Mouse (Mus musculus) embryonic facial prominence, embryonic 12.5 days (tissue): ENCODE results near the gene E2f3. TPM values are rescaled to one million over a fixed set of nuclear protein-coding genes. Genes with fewer than 3 reads are reported as not detected.
A peak's percentile ranks its signal among the peaks of the same experiment; 100 is the strongest.

Experiments
- ATAC-seq: fragments of 200-750 bp; cut with Nextera tagmentation; 2 replicates; pipeline ENCODE4 v1.8.0; 2017; ENCODE audit not compliant: insufficient number of reproducible peaks, insufficient read depth, low FRiP score, low TSS enrichment
- H3K27ac ChIP-seq: fragments of 300-500 bp; sonication (generic); 2 replicates; pipeline ENCODE4 v1.5.1; 2016; ENCODE audit warnings: mild to moderate bottlenecking
- H3K27me3 ChIP-seq: fragments of 300-500 bp; sonication (generic); 2 replicates; pipeline ENCODE4 v1.6.1; 2016; ENCODE audit warnings: mild to moderate bottlenecking, moderate library complexity
- H3K36me3 ChIP-seq: fragments of 300-500 bp; sonication (generic); 2 replicates; pipeline ENCODE4 v1.6.1; 2016; ENCODE audit warnings: mild to moderate bottlenecking
- H3K4me1 ChIP-seq: fragments of 300-500 bp; sonication (generic); 2 replicates; pipeline ENCODE4 v1.6.1; 2016
- H3K4me2 ChIP-seq: fragments of 300-500 bp; sonication (generic); replicated peaks from 2 replicates; pipeline ENCODE4 v1.6.1; 2016; ENCODE audit warnings: mild to moderate bottlenecking, moderate library complexity
- H3K4me3 ChIP-seq: fragments of 300-500 bp; sonication (generic); 2 replicates; pipeline ENCODE4 v1.5.1; 2016; ENCODE audit warnings: mild to moderate bottlenecking
- H3K9ac ChIP-seq: fragments of 300-500 bp; sonication (generic); 2 replicates; pipeline ENCODE4 v1.6.1; 2016; ENCODE audit warnings: mild to moderate bottlenecking, moderate library complexity
- H3K9me3 ChIP-seq: fragments of 300-500 bp; sonication (generic); 2 replicates; pipeline ENCODE4 v1.6.1; 2016; ENCODE audit warnings: mild to moderate bottlenecking, moderate library complexity
- WGBS: fragments of 180-500 bp; shearing (Covaris S2); methylation state at CpG from one replicate; pipeline ENCODE4 v1.1.7; 2016; 5-methylcytosine and 5-hydroxymethylcytosine counted together
- polyA plus RNA-seq: library from polyadenylated mRNA; unstranded; fragments of >200 nt; fragmentation: Nextera tagmentation; extraction: Ambion mirVana; gene quantifications from 2 replicates; pipeline ENCODE4 v1.2.1, GENCODE M21; 2016

E2f3 gene
- polyA plus RNA-seq, 1 experiment from 2014 or later = 18.9 TPM

GRCm38 (mm10) chr13:29913061-29913460, 72.8 kb downstream of the E2f3 start:
- Histone ChIP-seq H3K4me2 (no peak overlapping the region), H3K27ac (no peak overlapping the region), H3K9me3 (no peaks in the 10 kb centered on the region), H3K9ac (no peak overlapping the region), H3K27me3 (no peaks in the 10 kb centered on the region), H3K36me3 (peaks cover 59% of the 10 kb centered on the region), H3K4me3 (no peak overlapping the region), H3K4me1 (peaks cover 16% of the 10 kb centered on the region)
- 38% methylated on average over 10 of the region's 10 CpGs for WGBS
- ATAC-seq = no peak

- H3K4me3 ChIP-seq = no peak overlapping the region
- WGBS = 91% methylated on average over 8 of the region's 8 CpGs
- peaks cover 16% of the 10 kb centered on the region for H3K4me1 ChIP-seq
- H3K9me3 ChIP-seq = no peaks in the 10 kb centered on the region
- H3K27me3 ChIP-seq = no peaks in the 10 kb centered on the region
- no peak overlapping the region for H3K27ac ChIP-seq
- ATAC-seq = no peak
- H3K4me2 ChIP-seq = no peak overlapping the region
- peaks cover 62% of the 10 kb centered on the region for H3K36me3 ChIP-seq
- no peak overlapping the region for H3K9ac ChIP-seq
These were observed 73.6 kb downstream of the E2f3 start for GRCm38 (mm10) chr13:29912251-29912650.

GRCm38 (mm10) chr13:29911141-29911540, 74.7 kb downstream of the E2f3 start:
- H3K9ac ChIP-seq = no peak overlapping the region
- peaks cover 16% of the 10 kb centered on the region for H3K4me1 ChIP-seq
- H3K4me3 ChIP-seq = no peak overlapping the region
- H3K9me3 ChIP-seq = no peaks in the 10 kb centered on the region
- H3K27ac ChIP-seq = no peak overlapping the region
- H3K36me3 ChIP-seq = peaks cover 66% of the 10 kb centered on the region
- ATAC-seq = no peak
- H3K27me3 ChIP-seq = no peaks in the 10 kb centered on the region
- no peak overlapping the region for H3K4me2 ChIP-seq
- WGBS = 95% methylated on average over 3 of the region's 3 CpGs

- Histone ChIP-seq H3K36me3 (peaks cover 76% of the 10 kb centered on the region), H3K9ac (no peak overlapping the region), H3K4me1 (peaks cover 1% of the 10 kb centered on the region), H3K4me2 (no peak overlapping the region), H3K27me3 (no peaks in the 10 kb centered on the region), H3K9me3 (peaks cover 9% of the 10 kb centered on the region), H3K4me3 (no peak overlapping the region), H3K27ac (no peak overlapping the region)
- ATAC-seq = no peak
- WGBS = 98% methylated on average over 9 of the region's 9 CpGs
These were observed 77.4 kb downstream of the E2f3 start for GRCm38 (mm10) chr13:29908431-29908830.

DNA sequence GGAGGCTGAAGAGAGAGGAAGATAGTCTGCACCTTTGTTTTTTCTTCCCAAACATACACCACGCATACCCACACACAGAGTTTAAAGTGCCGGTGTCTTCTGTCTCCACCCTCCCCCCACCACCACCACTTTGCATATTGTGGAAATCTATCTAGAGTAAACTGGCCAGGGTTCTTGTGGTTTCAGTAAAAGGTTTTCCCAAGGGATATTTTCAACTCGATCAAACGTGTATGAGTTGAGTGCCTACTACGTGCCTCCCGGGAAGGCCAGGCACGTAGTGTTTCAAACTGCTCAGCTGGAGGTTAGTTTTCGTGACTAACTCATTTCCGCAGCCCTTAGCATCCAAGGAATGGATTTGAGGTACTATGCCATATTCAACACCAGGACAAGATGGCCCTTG, 77.9 kb downstream of the E2f3 start:
- Histone ChIP-seq H3K27me3 (no peaks in the 10 kb centered on the region), H3K36me3 (peaks cover 78% of the 10 kb centered on the region), H3K27ac (no peak overlapping the region), H3K4me3 (no peak overlapping the region), H3K4me1 (no peaks in the 10 kb centered on the region), H3K9ac (no peak overlapping the region), H3K4me2 (no peak overlapping the region), H3K9me3 (peaks cover 9% of the 10 kb centered on the region)
- 0 out of 2 replicates have a peak, but pooled peaks have one; percentile 15 for ATAC-seq
- 93% methylated on average over 9 of the region's 9 CpGs for WGBS

DNA sequence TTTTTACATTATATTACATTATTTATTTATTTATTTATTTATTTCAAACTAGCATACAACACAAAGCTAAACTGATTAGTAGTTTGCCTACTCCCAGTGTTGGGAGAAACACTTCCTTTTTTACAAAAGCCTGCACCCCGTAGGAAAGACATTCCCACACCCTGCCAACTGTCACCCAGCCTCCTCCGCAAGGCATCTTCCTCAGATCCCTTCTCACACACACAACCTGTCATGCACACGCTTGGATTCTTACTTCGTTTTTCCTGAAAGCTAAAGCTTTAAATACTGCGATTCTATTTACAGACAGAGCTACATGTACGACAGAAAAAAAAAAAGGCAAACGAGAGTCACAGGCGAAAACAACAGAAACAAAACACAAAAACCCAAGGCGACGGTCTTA, 79.1 kb downstream of the E2f3 start:
- no peaks in the 10 kb centered on the region for H3K4me1 ChIP-seq
- H3K4me3 ChIP-seq = no peak overlapping the region
- no peaks in the 10 kb centered on the region for H3K27me3 ChIP-seq
- no peak overlapping the region for H3K4me2 ChIP-seq
- H3K9me3 ChIP-seq = peaks cover 9% of the 10 kb centered on the region
- WGBS = 95% methylated on average over 10 of the region's 10 CpGs
- H3K27ac ChIP-seq = no peak overlapping the region
- peaks cover 72% of the 10 kb centered on the region for H3K36me3 ChIP-seq
- no peak for ATAC-seq
- no peak overlapping the region for H3K9ac ChIP-seq

DNA sequence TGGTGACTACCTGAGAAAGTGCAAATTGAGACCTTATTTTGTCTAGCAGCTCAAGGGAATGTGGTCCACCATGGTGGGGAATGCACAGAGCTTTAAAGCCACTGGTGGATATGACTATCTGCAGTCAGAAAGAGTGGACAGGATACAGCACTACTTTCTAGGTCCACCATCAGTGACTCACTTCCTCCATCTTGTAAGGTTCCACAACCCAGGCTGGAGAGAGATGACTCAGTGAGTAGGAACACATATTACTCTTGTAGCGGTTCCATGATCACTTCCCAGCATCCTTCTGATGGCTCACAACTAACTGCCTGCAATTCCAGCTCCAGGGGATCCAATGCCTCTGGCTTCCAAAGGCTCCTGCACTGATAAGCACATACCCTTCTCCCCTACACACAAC, 82.5 kb downstream of the E2f3 start:
- no peaks in the 10 kb centered on the region for H3K27me3 ChIP-seq
- no peaks in the 10 kb centered on the region for H3K4me1 ChIP-seq
- ATAC-seq = no peak
- no peak overlapping the region for H3K4me2 ChIP-seq
- no peak overlapping the region for H3K9ac ChIP-seq
- H3K9me3 ChIP-seq = peaks cover 9% of the 10 kb centered on the region
- no peak overlapping the region for H3K4me3 ChIP-seq
- H3K27ac ChIP-seq = no peak overlapping the region
- peaks cover 40% of the 10 kb centered on the region for H3K36me3 ChIP-seq
- 97% methylated on average over 1 of the region's 1 CpGs for WGBS

DNA sequence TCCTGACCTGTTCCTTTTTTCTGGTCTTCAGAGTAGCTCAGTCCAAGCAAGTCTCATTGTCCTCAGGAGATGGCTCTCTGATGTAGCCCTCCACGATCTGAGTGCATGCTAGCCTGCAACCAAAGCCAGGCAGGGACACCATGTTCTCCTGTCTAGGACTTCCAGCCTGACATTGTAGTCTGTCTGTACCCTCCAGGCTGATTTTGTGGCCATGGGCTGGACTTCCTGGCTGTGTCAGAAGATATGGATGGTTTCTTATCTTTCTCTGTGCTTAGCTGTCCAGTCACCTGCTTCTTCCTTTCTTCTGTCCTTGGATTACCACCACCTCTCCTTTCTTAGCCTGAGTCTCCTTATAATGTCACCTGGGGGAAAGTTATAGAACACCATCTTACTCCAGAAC, 83.2 kb downstream of the E2f3 start:
- Histone ChIP-seq H3K4me3 (no peak overlapping the region), H3K27ac (no peak overlapping the region), H3K9ac (no peak overlapping the region), H3K4me2 (no peak overlapping the region), H3K9me3 (peaks cover 9% of the 10 kb centered on the region), H3K27me3 (no peaks in the 10 kb centered on the region), H3K36me3 (peaks cover 35% of the 10 kb centered on the region), H3K4me1 (no peaks in the 10 kb centered on the region)
- no peak for ATAC-seq
- WGBS = 90% methylated on average over 1 of the region's 1 CpGs

GRCm38 (mm10) chr13:29901641-29902040, 84.2 kb downstream of the E2f3 start:
- Histone ChIP-seq H3K36me3 (peaks cover 24% of the 10 kb centered on the region), H3K4me3 (no peak overlapping the region)

GRCm38 (mm10) chr13:29866780-29867179, 119.1 kb downstream of the E2f3 start:
- Histone ChIP-seq H3K4me1 (no peaks in the 10 kb centered on the region), H3K4me2 (no peak overlapping the region), H3K27me3 (no peaks in the 10 kb centered on the region), H3K9me3 (no peaks in the 10 kb centered on the region), H3K4me3 (no peak overlapping the region), H3K27ac (no peak overlapping the region), H3K36me3 (no peaks in the 10 kb centered on the region), H3K9ac (no peak overlapping the region)
- ATAC-seq = no peak
- WGBS = 96% methylated on average over 3 of the region's 3 CpGs

More at GRCm38 (mm10) chr13:29901641-29902040, 84.2 kb downstream of the E2f3 start:
- Histone ChIP-seq H3K4me2 (no peak overlapping the region), H3K4me1 (no peaks in the 10 kb centered on the region), H3K27ac (no peak overlapping the region), H3K9ac (no peak overlapping the region), H3K9me3 (peaks cover 9% of the 10 kb centered on the region), H3K27me3 (no peaks in the 10 kb centered on the region)
- WGBS = 78% methylated on average over 4 of the region's 4 CpGs
- no peak for ATAC-seq

DNA sequence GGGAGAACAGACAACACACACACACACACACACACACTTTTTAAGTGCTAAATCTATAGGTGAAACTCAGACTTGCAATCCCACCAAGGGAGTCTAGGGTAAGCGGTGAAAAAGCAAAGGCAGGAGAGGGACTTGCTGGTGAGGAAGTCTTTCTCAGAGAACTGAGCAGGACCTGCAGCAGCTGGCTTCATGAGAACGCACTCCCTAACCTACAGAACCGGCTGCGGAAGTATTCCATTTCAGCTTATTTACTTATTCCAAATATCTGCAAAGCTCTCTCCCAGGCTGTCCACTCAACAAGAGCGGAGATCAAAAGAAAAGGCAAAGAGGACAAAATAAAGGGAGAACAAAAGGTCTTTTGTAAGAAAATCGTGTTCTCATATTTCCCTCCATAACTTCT, 121.5 kb downstream of the E2f3 start:
- H3K4me2 ChIP-seq = no peak overlapping the region

GRCm38 (mm10) chr13:29860087-29860486, 125.8 kb downstream of the E2f3 start:
- Histone ChIP-seq H3K27ac (no peak overlapping the region), H3K36me3 (no peaks in the 10 kb centered on the region), H3K9me3 (no peaks in the 10 kb centered on the region), H3K4me3 (no peak overlapping the region), H3K9ac (no peak overlapping the region), H3K4me1 (no peaks in the 10 kb centered on the region), H3K27me3 (no peaks in the 10 kb centered on the region), H3K4me2 (no peak overlapping the region)
- WGBS = 55% methylated on average over 2 of the region's 2 CpGs
- no peak for ATAC-seq

More for the DNA sequence above, 121.5 kb downstream of the E2f3 start:
- Histone ChIP-seq H3K4me1 (no peaks in the 10 kb centered on the region), H3K27ac (0 out of 2 replicates have a peak overlapping the region, but pooled peaks have one; percentile 1), H3K27me3 (no peaks in the 10 kb centered on the region), H3K36me3 (no peaks in the 10 kb centered on the region), H3K4me3 (no peak overlapping the region), H3K9me3 (no peaks in the 10 kb centered on the region), H3K9ac (no peak overlapping the region)
- ATAC-seq = no peak
- WGBS = 24% methylated on average over 6 of the region's 6 CpGs

GRCm38 (mm10) chr13:29857436-29857835, 128.4 kb downstream of the E2f3 start:
- 26% methylated on average over 4 of the region's 4 CpGs for WGBS
- Histone ChIP-seq H3K4me2 (no peak overlapping the region), H3K27me3 (no peaks in the 10 kb centered on the region), H3K36me3 (no peaks in the 10 kb centered on the region), H3K27ac (no peak overlapping the region), H3K4me1 (peaks cover 8% of the 10 kb centered on the region), H3K4me3 (no peak overlapping the region), H3K9ac (no peak overlapping the region), H3K9me3 (no peaks in the 10 kb centered on the region)
- 0 out of 2 replicates have a peak, but pooled peaks have one; percentile 22 for ATAC-seq
